Mouse (Mus musculus): ENCODE data around the gene Fahd2a.

DNA sequence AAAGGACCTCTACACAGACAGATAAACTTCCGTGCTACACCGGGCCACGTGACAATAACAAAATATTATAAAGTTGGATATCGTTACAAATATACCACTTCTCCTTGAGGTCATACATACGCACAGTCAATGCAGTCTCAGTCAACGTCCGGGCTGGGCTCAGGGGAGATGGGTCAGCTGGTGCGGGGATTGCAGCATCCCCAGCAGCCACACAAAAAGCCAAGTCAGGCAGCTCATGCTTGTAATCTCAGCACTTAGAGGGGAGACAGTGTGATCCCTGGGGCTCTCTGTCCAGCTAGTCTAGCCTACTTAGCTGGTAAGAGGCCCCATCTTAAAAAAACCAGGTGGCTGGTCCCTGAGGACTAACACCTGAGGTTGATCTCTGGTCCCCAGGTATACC is 26.9 kb upstream of the Fahd2a start:
- TF ChIP-seq ZC3H11A (IDR thresholded peaks at IDR 0.05; ENCODE audit: borderline replicate concordance, low read depth, low read length) (no peak), CHD2 (IDR thresholded peaks at IDR 0.05; ENCODE audit: low read depth, low read length) (no peak), MAFK (IDR thresholded peaks at IDR 0.05; ENCODE audit: insufficient read depth, low read depth, low read length) (no peak), HCFC1 (IDR thresholded peaks at IDR 0.05; ENCODE audit: borderline replicate concordance, insufficient read depth, low read length) (no peak), ZNF384 (IDR thresholded peaks at IDR 0.05; ENCODE audit: low read depth, low read length) (no peak)

All from ES-E14 (cell line).